Mouse (Mus musculus): ENCODE measurements around the gene Exoc6. TPM values are rescaled to one million over a fixed set of nuclear protein-coding genes. Genes with fewer than 3 reads are reported as not detected.

The Exoc6 gene
- polyA plus RNA-seq, 1 experiment from 2014 or later, result 27.2 TPM

DNA sequence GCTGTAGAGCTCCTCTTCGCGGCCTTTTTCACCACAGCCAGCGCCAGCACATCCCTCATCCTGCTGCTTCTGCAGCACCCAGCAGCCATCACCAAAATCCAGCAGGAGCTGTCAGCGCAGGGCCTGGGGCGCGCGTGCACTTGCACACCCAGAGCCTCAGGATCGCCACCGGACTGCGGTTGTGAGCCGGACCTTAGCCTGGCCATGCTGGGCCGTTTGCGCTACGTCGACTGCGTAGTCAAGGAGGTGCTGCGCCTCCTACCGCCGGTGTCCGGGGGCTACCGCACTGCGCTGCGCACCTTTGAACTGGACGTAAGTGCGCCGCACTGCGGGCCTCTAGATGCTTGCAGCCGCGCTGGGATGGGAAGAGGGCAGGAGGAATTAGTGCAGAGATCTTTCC is 140.5 kb downstream of the Exoc6 start:
- Histone ChIP-seq H3K4me1 (replicated peaks) (0 out of 2 replicates have a peak, but pooled peaks cover 12% of the 10 kb centered on the region), H3K36me3 (replicated peaks) (peaks cover under 1% of the 10 kb centered on the region; the same call in 1 of the 2 replicates), H3K4me3 (replicated peaks) (no peak overlapping the region), H3K9me3 (replicated peaks) (no peaks in the 10 kb centered on the region), H3K27ac (replicated peaks) (no peak overlapping the region), H3K4me2 (no peak overlapping the region), H3K27me3 (peaks cover 95% of the 10 kb centered on the region), H3K9ac (no peak overlapping the region)
- ATAC-seq (ENCODE audit: insufficient read depth), result no peak; the same call in 1 of the 2 replicates
- whole genome bisulfite sequencing (ENCODE audit: insufficient replicate concordance), result 19% methylated on average over 29 of the region's 29 CpGs

DNA sequence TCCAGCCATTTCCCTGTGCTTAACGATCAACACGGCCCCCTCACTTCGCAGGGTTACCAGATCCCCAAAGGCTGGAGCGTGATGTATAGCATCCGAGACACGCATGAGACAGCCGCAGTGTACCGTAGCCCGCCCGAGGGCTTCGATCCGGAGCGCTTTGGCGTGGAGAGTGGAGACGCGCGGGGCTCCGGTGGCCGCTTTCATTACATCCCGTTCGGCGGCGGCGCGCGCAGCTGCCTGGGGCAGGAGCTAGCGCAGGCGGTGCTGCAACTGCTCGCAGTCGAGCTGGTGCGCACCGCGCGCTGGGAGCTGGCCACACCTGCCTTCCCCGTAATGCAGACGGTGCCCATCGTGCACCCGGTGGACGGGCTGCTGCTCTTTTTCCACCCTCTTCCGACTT is 142.7 kb downstream of the Exoc6 start:
- Histone ChIP-seq H3K27me3 (peaks cover 95% of the 10 kb centered on the region), H3K36me3 (replicated peaks) (no peaks in the 10 kb centered on the region), H3K4me3 (replicated peaks) (peak overlapping the region; percentile 21), H3K27ac (replicated peaks) (no peak overlapping the region), H3K9ac (no peak overlapping the region), H3K9me3 (replicated peaks) (no peaks in the 10 kb centered on the region), H3K4me1 (replicated peaks) (peaks cover 28% of the 10 kb centered on the region), H3K4me2 (peak overlapping the region; percentile 54)
- WGBS (ENCODE audit: insufficient replicate concordance), result 1% methylated on average over 40 of the region's 40 CpGs
- ATAC-seq (ENCODE audit: insufficient read depth), result no peak

DNA sequence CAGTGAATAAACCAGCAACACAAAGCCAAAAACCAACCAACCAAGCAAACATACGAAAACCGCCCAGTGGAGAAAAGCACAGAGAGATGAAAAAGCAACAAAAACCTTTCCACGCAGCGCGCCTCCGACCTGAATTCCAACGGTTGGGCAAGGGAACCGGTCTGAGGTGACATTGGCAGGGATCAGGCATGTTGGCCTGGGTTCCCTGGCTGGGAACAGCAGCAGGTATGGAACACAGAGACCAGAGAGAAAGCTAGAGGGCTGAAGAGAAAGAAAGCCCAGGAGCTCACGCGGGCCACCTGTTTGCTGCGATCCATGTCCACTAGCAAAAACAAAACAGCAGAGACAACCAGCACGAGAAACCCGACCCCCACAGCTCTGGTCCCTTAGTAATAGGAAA is 144.9 kb downstream of the Exoc6 start:
- no peaks in the 10 kb centered on the region for H3K36me3 ChIP-seq (replicated peaks)
- 48% methylated on average over 13 of the region's 13 CpGs for WGBS (ENCODE audit: insufficient replicate concordance)
- no peak overlapping the region for H3K27ac ChIP-seq (replicated peaks)
- H3K9ac ChIP-seq, result no peak overlapping the region
- H3K27me3 ChIP-seq, result peaks cover 100% of the 10 kb centered on the region
- H3K4me2 ChIP-seq, result no peak overlapping the region
- no peak overlapping the region for H3K4me3 ChIP-seq (replicated peaks)
- ATAC-seq (ENCODE audit: insufficient read depth), result no peak
- no peaks in the 10 kb centered on the region for H3K9me3 ChIP-seq (replicated peaks)
- H3K4me1 ChIP-seq (replicated peaks), result peaks cover 37% of the 10 kb centered on the region

DNA sequence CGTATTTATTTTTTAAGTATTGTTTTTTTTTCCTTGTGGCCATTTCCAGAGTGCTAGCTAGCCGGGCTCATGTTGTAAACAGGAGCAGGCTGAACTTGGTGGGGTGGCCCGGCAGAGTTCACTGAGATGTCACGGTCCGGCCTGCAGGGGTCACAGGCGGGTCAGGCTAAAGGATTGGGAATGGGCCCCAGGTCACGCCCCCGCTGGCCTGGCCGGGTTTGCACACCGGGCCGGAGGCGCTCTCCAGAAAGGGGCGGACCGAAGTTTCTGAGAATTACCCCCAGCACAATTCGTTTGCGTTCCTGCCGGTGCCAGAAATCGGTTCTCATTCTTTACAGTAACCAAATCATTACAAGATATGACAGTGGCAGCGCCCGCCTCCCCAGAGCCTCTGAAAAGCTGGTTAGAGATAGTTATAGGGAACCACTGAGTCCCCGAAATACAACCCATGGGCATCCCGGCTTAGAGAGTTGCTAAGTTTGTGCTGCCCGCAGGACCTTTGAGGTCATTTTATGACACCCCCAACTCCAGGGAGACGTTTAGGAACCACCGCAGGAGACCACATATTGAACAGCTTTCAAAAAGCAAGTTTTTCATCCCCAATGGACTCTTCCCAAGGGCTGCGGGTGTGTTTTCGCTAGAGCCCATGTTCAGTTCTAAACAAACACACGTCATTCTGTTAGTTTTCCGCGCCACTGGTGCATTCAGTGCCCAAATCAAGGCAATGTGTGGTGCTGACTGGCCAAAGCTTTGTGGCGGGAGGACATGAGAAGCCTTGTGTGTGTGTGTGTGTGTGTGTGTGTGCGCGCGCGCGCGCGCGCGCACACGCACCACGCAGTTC is 145.8 kb downstream of the Exoc6 start:
- H3K4me2 ChIP-seq, result peak overlapping the region; percentile 58
- WGBS (ENCODE audit: insufficient replicate concordance), result 5% methylated on average over 42 of the region's 42 CpGs
- peaks cover 34% of the 10 kb centered on the region for H3K4me1 ChIP-seq (replicated peaks)
- 0 out of 2 replicates have a peak overlapping the region, but pooled peaks have one; percentile 20 for H3K4me3 ChIP-seq (replicated peaks)
- no peaks in the 10 kb centered on the region for H3K9me3 ChIP-seq (replicated peaks)
- H3K27ac ChIP-seq (replicated peaks), result no peak overlapping the region
- no peak for ATAC-seq (ENCODE audit: insufficient read depth)
- no peak overlapping the region for H3K9ac ChIP-seq
- H3K27me3 ChIP-seq, result peaks cover 100% of the 10 kb centered on the region
- H3K36me3 ChIP-seq (replicated peaks), result no peaks in the 10 kb centered on the region

DNA sequence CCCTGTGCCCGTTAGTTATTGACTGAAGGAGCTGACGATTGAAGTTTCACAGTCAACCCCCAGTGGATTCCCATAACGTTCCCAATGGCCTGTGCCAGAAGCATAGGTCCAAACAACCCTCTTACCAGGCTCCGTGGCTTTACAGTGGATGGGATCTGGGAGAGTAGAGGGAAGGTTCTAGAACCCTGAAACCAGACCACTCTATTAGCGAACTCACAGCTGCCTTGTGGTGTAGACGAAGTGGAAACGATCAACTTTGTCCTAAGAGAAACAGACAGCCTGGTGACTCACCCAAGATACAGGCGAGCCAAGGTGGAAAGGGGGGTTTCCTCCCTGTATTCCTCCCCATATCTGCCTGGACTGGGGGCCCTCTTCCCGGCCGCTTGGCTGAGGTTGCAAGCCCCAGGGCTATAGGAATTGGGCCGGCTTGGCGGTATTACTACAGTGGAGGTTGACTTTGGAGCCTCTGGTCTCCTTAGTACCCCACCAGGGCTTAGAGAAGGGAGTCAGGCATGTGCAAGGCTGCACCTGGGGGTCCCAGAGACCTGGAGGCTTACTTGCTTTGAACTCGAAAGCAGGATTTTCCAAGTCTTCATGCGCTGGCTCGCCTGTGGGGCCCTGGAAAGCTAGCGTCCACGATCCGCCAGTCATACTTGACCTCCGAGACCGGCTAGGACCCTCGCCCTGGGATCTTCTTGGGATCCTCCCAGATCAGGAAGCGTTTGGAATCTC is 146.6 kb downstream of the Exoc6 start:
- Histone ChIP-seq H3K36me3 (replicated peaks) (no peaks in the 10 kb centered on the region), H3K9ac (no peak overlapping the region), H3K9me3 (replicated peaks) (no peaks in the 10 kb centered on the region), H3K27ac (replicated peaks) (no peak overlapping the region), H3K4me3 (replicated peaks) (peak overlapping the region; percentile 28), H3K4me1 (replicated peaks) (peaks cover 34% of the 10 kb centered on the region), H3K4me2 (peak overlapping the region; percentile 58), H3K27me3 (peaks cover 99% of the 10 kb centered on the region)
- ATAC-seq (ENCODE audit: insufficient read depth), result no peak
- 3% methylated on average over 22 of the region's 22 CpGs for WGBS (ENCODE audit: insufficient replicate concordance)

DNA sequence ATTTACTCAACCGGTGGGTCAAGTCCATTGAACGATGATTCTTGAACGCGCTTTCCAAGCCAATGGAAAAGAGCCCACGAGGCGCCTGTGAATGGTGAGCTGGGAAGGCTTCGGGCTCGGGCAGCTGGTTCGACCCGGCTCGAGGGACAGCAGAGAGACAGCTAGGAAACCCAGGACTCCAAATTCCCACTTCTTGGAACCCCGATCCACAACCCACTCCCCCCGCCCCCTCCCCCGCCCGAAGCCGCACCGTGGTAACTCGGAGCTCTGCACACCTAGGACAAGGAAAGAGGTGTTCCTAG is 147.1 kb downstream of the Exoc6 start:
- peak overlapping the region; percentile 28 for H3K4me3 ChIP-seq (replicated peaks)
- peaks cover 33% of the 10 kb centered on the region for H3K4me1 ChIP-seq (replicated peaks)
- H3K9me3 ChIP-seq (replicated peaks), result no peaks in the 10 kb centered on the region
- WGBS (ENCODE audit: insufficient replicate concordance), result 1% methylated on average over 18 of the region's 18 CpGs
- no peak for ATAC-seq (ENCODE audit: insufficient read depth)
- peaks cover 99% of the 10 kb centered on the region for H3K27me3 ChIP-seq
- H3K36me3 ChIP-seq (replicated peaks), result no peaks in the 10 kb centered on the region
- H3K27ac ChIP-seq (replicated peaks), result no peak overlapping the region
- H3K9ac ChIP-seq, result no peak overlapping the region
- peak overlapping the region; percentile 58 for H3K4me2 ChIP-seq

DNA sequence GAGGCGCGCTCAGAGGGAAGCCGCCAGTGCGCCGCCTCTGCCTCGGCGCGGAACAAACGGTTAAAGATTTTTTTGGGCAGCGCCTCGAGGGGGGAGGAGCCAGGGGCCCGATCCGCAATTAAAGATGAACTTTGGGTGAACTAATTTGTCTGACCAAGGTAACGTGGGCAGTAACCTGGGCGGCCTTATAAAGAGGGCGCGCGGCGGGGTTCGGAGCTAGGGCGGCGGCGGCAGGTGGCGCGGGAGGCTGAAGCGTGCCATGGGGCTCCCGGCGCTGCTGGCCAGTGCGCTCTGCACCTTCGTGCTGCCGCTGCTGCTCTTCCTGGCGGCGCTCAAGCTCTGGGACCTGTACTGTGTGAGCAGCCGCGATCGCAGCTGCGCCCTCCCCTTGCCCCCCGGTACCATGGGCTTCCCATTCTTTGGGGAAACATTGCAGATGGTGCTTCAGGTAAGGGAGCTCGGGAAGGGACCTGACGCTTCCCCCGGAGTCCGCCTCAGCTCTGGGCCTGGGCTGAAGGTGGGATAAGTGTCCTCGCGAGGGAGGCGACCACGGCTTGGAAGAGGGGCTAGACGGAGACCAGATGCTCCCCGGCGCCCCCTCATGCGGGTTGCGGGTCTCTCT is 147.5 kb downstream of the Exoc6 start, which contains the start of gene Cyp26a1:
Gene Cyp26a1 (plus strand): TSS at position 148 of the 622 bp plus-strand sequence.
- 1% methylated on average over 51 of the region's 51 CpGs for WGBS (ENCODE audit: insufficient replicate concordance)
- Histone ChIP-seq H3K36me3 (replicated peaks) (no peaks in the 10 kb centered on the region), H3K9me3 (replicated peaks) (no peaks in the 10 kb centered on the region), H3K4me3 (replicated peaks) (peak within 1 kb of the TSS; percentile 28), H3K9ac (no peak within 1 kb of the TSS), H3K27me3 (peaks cover 99% of the 10 kb centered on the region), H3K4me1 (replicated peaks) (peaks cover 28% of the 10 kb centered on the region), H3K4me2 (peak within 1 kb of the TSS; percentile 58), H3K27ac (replicated peaks) (no peak within 1 kb of the TSS)
- ATAC-seq (ENCODE audit: insufficient read depth), result no peak

DNA sequence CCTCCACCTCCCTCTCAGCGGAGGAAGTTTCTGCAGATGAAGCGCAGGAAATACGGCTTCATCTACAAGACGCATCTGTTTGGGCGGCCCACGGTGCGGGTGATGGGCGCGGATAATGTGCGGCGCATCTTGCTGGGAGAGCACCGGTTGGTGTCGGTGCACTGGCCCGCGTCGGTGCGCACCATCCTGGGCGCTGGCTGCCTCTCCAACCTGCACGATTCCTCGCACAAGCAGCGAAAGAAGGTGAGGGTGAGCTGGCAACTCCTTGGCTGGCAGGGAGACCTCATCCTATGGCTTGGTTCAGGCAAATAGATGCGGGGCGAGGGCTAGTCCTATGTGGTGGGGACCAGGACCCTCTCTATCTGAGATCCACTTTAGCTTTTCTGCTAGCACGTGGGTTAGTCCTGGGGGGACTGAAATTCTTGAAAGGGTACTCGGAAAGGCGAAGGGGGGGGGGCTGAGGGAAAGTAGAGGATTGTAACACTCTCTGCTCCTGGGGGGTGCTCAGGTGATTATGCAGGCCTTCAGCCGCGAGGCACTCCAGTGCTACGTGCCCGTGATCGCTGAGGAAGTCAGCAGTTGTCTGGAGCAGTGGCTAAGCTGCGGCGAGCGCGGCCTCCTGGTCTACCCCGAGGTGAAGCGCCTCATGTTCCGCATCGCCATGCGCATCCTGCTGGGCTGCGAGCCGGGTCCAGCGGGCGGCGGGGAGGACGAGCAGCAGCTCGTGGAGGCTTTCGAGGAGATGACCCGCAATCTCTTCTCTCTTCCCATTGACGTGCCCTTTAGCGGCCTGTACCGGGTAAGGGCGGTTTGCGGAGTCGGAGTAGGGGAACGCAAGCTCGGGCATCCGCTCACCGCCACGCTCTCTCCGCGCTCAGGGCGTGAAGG is 148.3 kb downstream of the Exoc6 start:
- no peak for ATAC-seq (ENCODE audit: insufficient read depth)
- Histone ChIP-seq H3K27me3 (peaks cover 99% of the 10 kb centered on the region), H3K4me3 (replicated peaks) (peak overlapping the region; percentile 28; the same call in 1 of the 2 replicates), H3K4me1 (replicated peaks) (peaks cover 30% of the 10 kb centered on the region), H3K9ac (no peak overlapping the region), H3K9me3 (replicated peaks) (no peaks in the 10 kb centered on the region), H3K4me2 (peak overlapping the region; percentile 58), H3K36me3 (replicated peaks) (no peaks in the 10 kb centered on the region), H3K27ac (replicated peaks) (no peak overlapping the region)
- WGBS (ENCODE audit: insufficient replicate concordance), result 1% methylated on average over 63 of the region's 63 CpGs

DNA sequence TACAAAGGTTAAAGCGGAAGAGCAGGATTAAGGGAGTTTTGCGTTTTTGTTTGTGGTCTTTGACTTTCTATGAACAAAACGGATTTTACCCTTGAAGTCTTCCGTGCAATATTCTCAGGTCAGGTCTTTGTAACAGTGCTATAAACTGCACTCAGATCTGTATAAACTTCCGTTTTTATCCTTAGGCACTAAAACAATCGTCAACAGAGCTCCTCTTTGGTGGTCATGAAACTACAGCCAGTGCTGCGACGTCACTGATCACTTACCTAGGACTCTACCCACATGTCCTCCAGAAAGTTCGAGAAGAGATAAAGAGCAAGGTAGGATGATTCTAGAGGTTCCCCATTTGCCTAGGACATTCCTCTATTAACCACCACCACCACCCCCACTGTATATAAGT is 149.5 kb downstream of the Exoc6 start:
- H3K27me3 ChIP-seq, result peaks cover 96% of the 10 kb centered on the region

DNA sequence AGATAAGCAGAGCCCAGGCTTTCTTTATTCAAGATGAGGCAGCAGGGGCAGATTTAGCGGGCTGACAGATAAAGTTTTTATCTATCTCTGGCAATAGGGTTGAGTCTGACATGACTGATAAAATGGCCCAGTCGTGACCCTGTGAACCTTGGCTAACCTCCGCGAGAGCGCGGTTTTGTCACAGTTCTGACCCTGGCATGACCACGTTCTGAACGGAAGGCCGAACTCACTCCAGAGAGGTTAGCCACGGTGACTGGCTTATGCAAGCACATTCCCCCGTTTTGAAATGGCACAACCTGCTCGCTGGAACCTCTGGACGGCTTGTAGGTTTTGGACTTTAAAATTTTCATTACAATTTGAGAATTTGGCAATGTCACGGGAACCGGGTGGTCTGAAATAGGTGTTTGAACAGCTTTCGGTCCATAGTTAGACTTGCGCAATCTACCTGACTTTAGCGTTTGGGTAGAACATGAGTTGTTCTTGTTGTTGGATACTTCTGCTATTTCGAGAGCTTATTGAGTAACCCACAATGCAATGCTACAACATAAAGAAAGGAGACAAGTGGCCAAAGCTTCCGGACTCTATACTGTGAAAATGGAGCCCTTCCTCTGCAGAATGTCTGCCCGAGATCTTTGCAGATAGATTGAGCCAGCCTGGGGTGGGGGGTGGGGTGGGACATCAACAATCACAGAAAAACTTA is 152.3 kb downstream of the Exoc6 start:
- Histone ChIP-seq H3K4me2 (peak overlapping the region; percentile 15; the same call in 1 of the 2 replicates), H3K4me3 (replicated peaks) (no peak overlapping the region), H3K36me3 (replicated peaks) (no peaks in the 10 kb centered on the region), H3K27me3 (peaks cover 77% of the 10 kb centered on the region), H3K4me1 (replicated peaks) (peaks cover 17% of the 10 kb centered on the region), H3K9ac (no peak overlapping the region), H3K27ac (replicated peaks) (no peak overlapping the region; the same call in 1 of the 2 replicates), H3K9me3 (replicated peaks) (no peaks in the 10 kb centered on the region)
- 33% methylated on average over 21 of the region's 21 CpGs for WGBS (ENCODE audit: insufficient replicate concordance)
- peak; percentile 73 for ATAC-seq (ENCODE audit: insufficient read depth)

More for the DNA sequence above, 149.5 kb downstream of the Exoc6 start:
- Histone ChIP-seq H3K27ac (replicated peaks) (no peak overlapping the region), H3K9ac (no peak overlapping the region), H3K4me2 (no peak overlapping the region), H3K9me3 (replicated peaks) (no peaks in the 10 kb centered on the region), H3K4me3 (replicated peaks) (no peak overlapping the region), H3K36me3 (replicated peaks) (no peaks in the 10 kb centered on the region), H3K4me1 (replicated peaks) (peaks cover 30% of the 10 kb centered on the region)
- no peak for ATAC-seq (ENCODE audit: insufficient read depth)
- 17% methylated on average over 9 of the region's 9 CpGs for WGBS (ENCODE audit: insufficient replicate concordance)

All from liver, embryonic 15.5 days (tissue).